Mouse (Mus musculus) MEL (cell line): Measurements from ENCODE around the gene Mex3a. TPM values are rescaled to one million over a fixed set of nuclear protein-coding genes. Genes with fewer than 3 reads are reported as not detected.
A peak's percentile ranks its signal among the peaks of the same experiment; 100 is the strongest.

Experiments
- DNase-seq: peaks from one replicate; pipeline ENCODE4 v3.0.0; 2011; ENCODE audit warnings: low read depth, low spot score
- H3K27ac ChIP-seq: 2 replicates; pipeline ENCODE4 v1.5.1; 2012; ENCODE audit warnings: low read depth, mild to moderate bottlenecking, control low read depth, low read length, moderate library complexity; ENCODE audit not compliant: control insufficient read depth
- H3K27me3 ChIP-seq, 2 experiments: fragments of 150-350 bp in 1 of 2; sonication (generic) in 1 of 2; 2 replicates each; pipeline ENCODE4 v1.6.1; 2012; ENCODE audit warnings: low read length in 2 of 2, mild to moderate bottlenecking in 2 of 2, improper control_type of control experiment in 1 of 2, moderate library complexity in 1 of 2; ENCODE audit not compliant: insufficient read depth in 2 of 2, control insufficient read depth in 1 of 2
- H3K36me3 ChIP-seq, 2 experiments: 2 replicates each; pipeline ENCODE4 v1.6.1; 2012 to 2014; ENCODE audit warnings: low read length in 2 of 2, improper control_type of control experiment in 1 of 2, inconsistent platforms in 1 of 2, mild to moderate bottlenecking in 1 of 2; ENCODE audit not compliant: insufficient read depth in 2 of 2, control insufficient read depth in 1 of 2
- H3K4me1 ChIP-seq, 2 experiments: fragments of 150-350 bp in 1 of 2; sonication (generic) in 1 of 2; 2 replicates each; pipeline ENCODE4 v1.6.1; 2012; ENCODE audit warnings: low read length in 2 of 2, improper control_type of control experiment in 1 of 2, mild to moderate bottlenecking in 1 of 2; ENCODE audit not compliant: insufficient read depth in 2 of 2, control insufficient read depth in 1 of 2
- H3K4me3 ChIP-seq, 2 experiments: fragments of 150-350 bp in 1 of 2; sonication (generic) in 1 of 2; 2 replicates each; pipeline ENCODE4 v1.5.1; 2012; ENCODE audit warnings: low read depth in 2 of 2, low read length in 2 of 2, mild to moderate bottlenecking in 2 of 2, moderate library complexity in 2 of 2, control low read depth in 1 of 2, improper control_type of control experiment in 1 of 2; ENCODE audit not compliant: control insufficient read depth in 1 of 2, insufficient read depth in 1 of 2
- H3K79me2 ChIP-seq: 2 replicates; pipeline ENCODE4 v1.6.1; 2012; ENCODE audit warnings: mild to moderate bottlenecking, low read length, moderate library complexity; ENCODE audit not compliant: control insufficient read depth, poor library complexity, insufficient read depth
- H3K9ac ChIP-seq: 2 replicates; pipeline ENCODE4 v1.6.1; 2012; ENCODE audit warnings: low read depth, mild to moderate bottlenecking, control low read depth, low read length, moderate library complexity; ENCODE audit not compliant: control insufficient read depth, poor library complexity, severe bottlenecking
- H3K9me3 ChIP-seq: fragments of 150-350 bp; sonication (generic); replicated peaks from 2 replicates; pipeline ENCODE4 v1.6.1; 2012; ENCODE audit warnings: mild to moderate bottlenecking, low read length, improper control_type of control experiment, moderate library complexity; ENCODE audit not compliant: insufficient read depth
- CHD1 ChIP-seq: IDR thresholded peaks from 2 replicates; pipeline ENCODE4 v1.6.1; 2012; ENCODE audit warnings: low read depth, mild to moderate bottlenecking, inconsistent platforms, low read length, improper control_type of control experiment
- CHD2 ChIP-seq: IDR thresholded peaks from 2 replicates; pipeline ENCODE4 v1.6.1; 2011; ENCODE audit warnings: low read length, improper control_type of control experiment
- CTCF ChIP-seq, 3 experiments: IDR thresholded peaks in 2 of 3; conservative IDR thresholded peaks in 1 of 3; 2 replicates each; pipeline ENCODE4 v1.5.1; 2011 to 2012; ENCODE audit warnings: low read length in 3 of 3, low read depth in 2 of 3, mild to moderate bottlenecking in 2 of 3, improper control_type of control experiment in 1 of 3, inconsistent platforms in 1 of 3, mixed read lengths in 1 of 3, moderate library complexity in 1 of 3; ENCODE audit not compliant: control insufficient read depth in 1 of 3, insufficient read depth in 1 of 3, poor library complexity in 1 of 3, severe bottlenecking in 1 of 3
- ELF1 ChIP-seq: IDR thresholded peaks from 2 replicates; pipeline ENCODE4 v1.6.1; 2014; ENCODE audit warnings: low read depth, mild to moderate bottlenecking, inconsistent platforms, low read length, improper control_type of control experiment, moderate library complexity
- EP300 ChIP-seq, 2 experiments: IDR thresholded peaks; 2 replicates each; pipeline ENCODE4 v1.6.1; 2011; ENCODE audit warnings: improper control_type of control experiment in 2 of 2, low read length in 2 of 2, low read depth in 1 of 2, mild to moderate bottlenecking in 1 of 2
- ETS1 ChIP-seq: IDR thresholded peaks from 2 replicates; pipeline ENCODE4 v1.6.1; 2012; ENCODE audit warnings: low read depth, mild to moderate bottlenecking, inconsistent platforms, low read length, improper control_type of control experiment, moderate library complexity
- GATA1 ChIP-seq: IDR thresholded peaks from 2 replicates; pipeline ENCODE4 v1.6.1; 2011; ENCODE audit warnings: low read depth, low read length, improper control_type of control experiment
- HCFC1 ChIP-seq: IDR thresholded peaks from 2 replicates; pipeline ENCODE4 v1.6.1; 2012; ENCODE audit warnings: low read depth, mild to moderate bottlenecking, inconsistent platforms, low read length, improper control_type of control experiment, moderate library complexity
- JUND ChIP-seq: IDR thresholded peaks from 2 replicates; pipeline ENCODE4 v1.6.1; 2011; ENCODE audit warnings: low read depth, mild to moderate bottlenecking, improper control_type of control experiment, low read length
- KAT2A ChIP-seq: conservative IDR thresholded peaks from 2 replicates; pipeline ENCODE4 v1.6.1; 2012; ENCODE audit warnings: low read depth, low read length, improper control_type of control experiment, inconsistent platforms
- MAFK ChIP-seq: IDR thresholded peaks from 2 replicates; pipeline ENCODE4 v1.6.1; 2011; ENCODE audit warnings: low read depth, mild to moderate bottlenecking, low read length, improper control_type of control experiment, borderline replicate concordance
- MAX ChIP-seq: IDR thresholded peaks from 2 replicates; pipeline ENCODE4 v1.6.1; 2011; ENCODE audit warnings: low read length, improper control_type of control experiment
- MAZ ChIP-seq: IDR thresholded peaks from 2 replicates; pipeline ENCODE4 v1.6.1; 2012; ENCODE audit warnings: low read depth, mild to moderate bottlenecking, inconsistent platforms, low read length, improper control_type of control experiment
- MYB ChIP-seq: IDR thresholded peaks from 2 replicates; pipeline ENCODE4 v1.6.1; 2011; ENCODE audit warnings: mild to moderate bottlenecking, low read depth, low read length, improper control_type of control experiment
- MYC ChIP-seq: IDR thresholded peaks from 2 replicates; pipeline ENCODE4 v1.6.1; 2011; ENCODE audit warnings: low read depth, mild to moderate bottlenecking, low read length, improper control_type of control experiment, moderate library complexity
- NELFE ChIP-seq: IDR thresholded peaks from 2 replicates; pipeline ENCODE4 v1.6.1; 2011; ENCODE audit warnings: low read depth, low read length, improper control_type of control experiment
- NRF1 ChIP-seq: IDR thresholded peaks from 2 replicates; pipeline ENCODE4 v1.6.1; 2014; ENCODE audit warnings: low read depth, mild to moderate bottlenecking, inconsistent platforms, low read length, improper control_type of control experiment, moderate library complexity; ENCODE audit not compliant: poor library complexity, insufficient read depth, severe bottlenecking
- POLR2A ChIP-seq, 2 experiments: IDR thresholded peaks; 2 replicates each; pipeline ENCODE4 v1.6.1; 2011 to 2012; ENCODE audit warnings: low read length in 2 of 2, mild to moderate bottlenecking in 2 of 2, control low read depth in 1 of 2, improper control_type of control experiment in 1 of 2, low read depth in 1 of 2, moderate library complexity in 1 of 2; ENCODE audit not compliant: control insufficient read depth in 1 of 2, insufficient read depth in 1 of 2, poor library complexity in 1 of 2
- POLR2AphosphoS5 ChIP-seq: IDR thresholded peaks from 2 replicates; pipeline ENCODE4 v1.6.1; 2012; ENCODE audit warnings: low read depth, borderline replicate concordance, mild to moderate bottlenecking, inconsistent platforms, low read length, moderate library complexity, mixed read lengths
- RAD21 ChIP-seq: IDR thresholded peaks from 2 replicates; pipeline ENCODE4 v1.6.1; 2011; ENCODE audit warnings: mild to moderate bottlenecking, low read depth, low read length, improper control_type of control experiment
- RCOR1 ChIP-seq: IDR thresholded peaks from 2 replicates; pipeline ENCODE4 v1.6.1; 2012; ENCODE audit warnings: low read depth, mild to moderate bottlenecking, inconsistent platforms, low read length, improper control_type of control experiment
- SIN3A ChIP-seq: IDR thresholded peaks from 2 replicates; pipeline ENCODE4 v1.6.1; 2012; ENCODE audit warnings: low read length, improper control_type of control experiment, inconsistent platforms
- SMC3 ChIP-seq: IDR thresholded peaks from 2 replicates; pipeline ENCODE4 v1.6.1; 2011; ENCODE audit warnings: low read depth, low read length, improper control_type of control experiment
- TAL1 ChIP-seq: IDR thresholded peaks from 2 replicates; pipeline ENCODE4 v1.6.1; 2012; ENCODE audit warnings: mild to moderate bottlenecking, inconsistent platforms, low read length, moderate library complexity, mixed read lengths
- TBP ChIP-seq: IDR thresholded peaks from 2 replicates; pipeline ENCODE4 v1.8.0; 2011; ENCODE audit warnings: low read depth, low read length, improper control_type of control experiment
- TCF12 ChIP-seq: IDR thresholded peaks from 2 replicates; pipeline ENCODE4 v1.6.1; 2014; ENCODE audit warnings: low read depth, mild to moderate bottlenecking, inconsistent platforms, low read length, improper control_type of control experiment, moderate library complexity
- ZC3H11A ChIP-seq: IDR thresholded peaks from 2 replicates; pipeline ENCODE4 v1.6.1; 2012; ENCODE audit warnings: low read depth, mild to moderate bottlenecking, inconsistent platforms, low read length, improper control_type of control experiment
- ZKSCAN1 ChIP-seq: IDR thresholded peaks from 2 replicates; pipeline ENCODE4 v1.6.1; 2012; ENCODE audit warnings: low read depth, mild to moderate bottlenecking, inconsistent platforms, low read length, improper control_type of control experiment, moderate library complexity
- ZMIZ1 ChIP-seq: IDR thresholded peaks from 2 replicates; pipeline ENCODE4 v1.6.1; 2012; ENCODE audit warnings: low read depth, mild to moderate bottlenecking, inconsistent platforms, low read length, improper control_type of control experiment, moderate library complexity
- ZNF384 ChIP-seq: IDR thresholded peaks from 2 replicates; pipeline ENCODE4 v1.6.1; 2012; ENCODE audit warnings: low read depth, mild to moderate bottlenecking, inconsistent platforms, low read length, improper control_type of control experiment
- polyA plus RNA-seq, 2 experiments: library from polyadenylated mRNA; stranded (reverse) in 1 of 2; unstranded in 1 of 2; fragments of >175 nt in 1 of 2; fragments of >200 nt in 1 of 2; gene quantifications; 2 replicates each; pipeline versions ENCODE4 v1.2.1 to v1.2.4; 2012; ENCODE audit warnings: low replicate concordance in 2 of 2, low read depth in 1 of 2; ENCODE audit not compliant: insufficient read length in 2 of 2, insufficient read depth in 1 of 2, missing spikeins in 1 of 2
- total RNA-seq: library from RNA; depleted of rRNA; stranded (reverse); fragments of 300-350 nt; gene quantifications from 2 replicates; pipeline ENCODE4 v1.2.3, GENCODE M21; 2012

Gene Mex3a
- total and polyA plus RNA-seq, 3 experiments, result 5.5 to 10.1 TPM; not detected in 1

- Histone ChIP-seq H3K4me3 (no peak overlapping the region), H3K27me3 (no peaks in the 10 kb centered on the region)
Measured at GRCm38 (mm10) chr3:88499580-88499979, 32.6 kb upstream of the Mex3a start.

GRCm38 (mm10) chr3:88500087-88500486 is 32.1 kb upstream of the Mex3a start:
- Histone ChIP-seq H3K27me3 (no peaks in the 10 kb centered on the region), H3K9me3 (no peaks in the 10 kb centered on the region), H3K4me1 (peaks cover 23 to 47% of the 10 kb centered on the region in 2 experiments), H3K79me2 (peaks cover 44% of the 10 kb centered on the region), H3K36me3 (peaks cover 2 to 48% of the 10 kb centered on the region in 2 experiments; a peak in 3 of 4 replicates)
- TF ChIP-seq CHD1, result no peak
- 0 out of 2 replicates have a peak, but pooled peaks have one; percentile 43 for TF ChIP-seq JUND
- TF ChIP-seq SIN3A, result peak; percentile 37; the same call in 1 of the 2 replicates
- TF ChIP-seq ZKSCAN1, result no peak
- TF ChIP-seq POLR2A (IDR thresholded peaks at IDR 0.05; ENCODE audit: control insufficient read depth in 1 of 2, insufficient read depth in 1 of 2, low read depth in 1 of 2, low read length in 2 of 2, poor library complexity in 1 of 2), result peak in 1 of 2 experiments; percentile 40; a peak in 1 of 4 replicates
- no peak for TF ChIP-seq ZMIZ1
- no peak for TF ChIP-seq MAZ
- no peak for TF ChIP-seq MAFK
- TF ChIP-seq GATA1, result peak; percentile 58
- TF ChIP-seq TBP, result peak; percentile 50
- no peak for TF ChIP-seq MYB
- TF ChIP-seq CTCF (IDR thresholded peaks at IDR 0.05 in 2 of 3, conservative IDR thresholded peaks at IDR 0.05 in 1 of 3; ENCODE audit: control insufficient read depth in 1 of 3, insufficient read depth in 1 of 3, low read depth in 2 of 3, low read length in 3 of 3, poor library complexity in 1 of 3, severe bottlenecking in 1 of 3), result peak in 2 of 3 experiments; percentile 19 to 30; a peak in 3 of 6 replicates
- no peak for TF ChIP-seq POLR2AphosphoS5
- no peak for TF ChIP-seq CHD2
- TF ChIP-seq NRF1, result no peak
- TF ChIP-seq ELF1, result no peak
- TF ChIP-seq HCFC1, result no peak
- peak; percentile 38 to 72; a peak in 2 of 4 replicates for TF ChIP-seq EP300 (IDR thresholded peaks at IDR 0.05; ENCODE audit: low read depth in 1 of 2, low read length in 2 of 2)
- TF ChIP-seq NELFE, result no peak
- TF ChIP-seq SMC3, result no peak
- no peak for TF ChIP-seq ZC3H11A
- peak; percentile 74 for TF ChIP-seq ETS1
- TF ChIP-seq TAL1, result peak; percentile 31
- no peak for TF ChIP-seq MAX
- no peak for TF ChIP-seq ZNF384
- no peak for TF ChIP-seq MYC
- TF ChIP-seq RCOR1, result no peak
- TF ChIP-seq, all 39 proteins: peak for 9
- Histone ChIP-seq H3K9ac (peak overlapping the region; percentile 76), H3K4me3 (no peak overlapping the region), H3K27ac (peak overlapping the region; percentile 95)
- peak; percentile 87 for DNase-seq

More at GRCm38 (mm10) chr3:88499580-88499979, 32.6 kb upstream of the Mex3a start:
- Histone ChIP-seq H3K4me1 (peaks cover 27 to 47% of the 10 kb centered on the region in 2 experiments), H3K36me3 (peaks cover 2 to 50% of the 10 kb centered on the region in 2 experiments; a peak in 3 of 4 replicates), H3K79me2 (peaks cover 44% of the 10 kb centered on the region), H3K9ac (no peak overlapping the region), H3K9me3 (no peaks in the 10 kb centered on the region), H3K27ac (peak overlapping the region; percentile 50)
- DNase-seq, result no peak
- TF ChIP-seq TAL1 (no peak), TCF12 (no peak), JUND (no peak), NRF1 (no peak), GATA1 (no peak), ZKSCAN1 (no peak), SMC3 (no peak), ZNF384 (no peak), MAX (no peak), ETS1 (no peak), KAT2A (no peak), RAD21 (no peak), POLR2AphosphoS5 (no peak), MAFK (no peak)
